Mouse (Mus musculus) adrenal gland, postnatal 36 days (tissue): Measurements from ENCODE around the gene Tgfbr3. TPM values are rescaled to one million over a fixed set of nuclear protein-coding genes. Genes with fewer than 3 reads are reported as not detected.

Experiments used
- DNase-seq, 2 experiments: peaks; one replicate each; pipeline ENCODE4 v3.0.0; 2021; ENCODE audit warnings: mixed read lengths in 1 of 2
- long read RNA-seq, 2 experiments: library from polyadenylated mRNA; stranded (forward); transcript quantifications; one replicate each; pipeline ENCODE4 v2.0.0; 2021; ENCODE audit warnings: borderline sequencing depth in 2 of 2
- total RNA-seq, 2 experiments: library from RNA; stranded (reverse); gene quantifications; 2 replicates each; pipeline ENCODE4 v1.2.3; 2021

Gene Tgfbr3
- 100 to 1,000 TPM; 233 to 271 TPM for total RNA-seq
- long read RNA-seq, experiment 1, full-length matches to known transcripts: 4 of 35 reads
- long read RNA-seq, experiment 1, partial matches to known transcripts: 11 of 35 reads
- long read RNA-seq, experiment 1, other reads (novel, unspliced or antisense): 20 of 35 reads
- long read RNA-seq, experiment 2, full-length matches to known transcripts: 8 of 20 reads
- long read RNA-seq, experiment 2, partial matches to known transcripts: 8 of 20 reads
- long read RNA-seq, experiment 2, other reads (novel, unspliced or antisense): 4 of 20 reads

DNA sequence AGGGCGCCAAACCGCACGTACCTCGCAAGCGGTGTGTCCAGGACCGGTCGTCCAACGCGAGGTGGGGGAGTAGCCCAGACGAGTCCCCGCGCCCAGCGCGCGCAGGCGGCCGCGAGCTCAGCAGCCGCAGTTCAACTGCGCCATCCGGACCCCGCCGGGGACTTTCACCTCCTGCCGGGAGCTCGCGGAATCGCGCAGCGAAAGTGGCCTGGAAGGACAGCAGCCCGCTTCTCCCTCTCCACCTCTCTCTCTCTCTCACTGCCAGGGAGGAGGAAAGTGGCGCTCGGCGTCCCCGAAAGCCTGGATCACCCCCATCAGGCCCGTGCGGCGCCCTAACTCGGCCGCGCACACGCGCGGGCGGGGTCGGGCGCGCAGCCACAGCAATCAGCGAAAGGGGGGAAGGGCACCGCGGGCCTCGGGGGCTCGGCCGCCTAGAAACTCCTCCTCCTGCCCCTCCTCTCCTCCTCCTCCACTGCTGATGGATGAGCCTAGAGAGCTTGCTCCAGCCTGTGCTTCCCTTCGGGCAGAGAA, at the start of gene Tgfbr3:
TSS of gene Tgfbr3 (minus strand) at position 396 of the 531 bp plus-strand sequence.
- peak; percentile 95 to 97 for DNase-seq

DNA sequence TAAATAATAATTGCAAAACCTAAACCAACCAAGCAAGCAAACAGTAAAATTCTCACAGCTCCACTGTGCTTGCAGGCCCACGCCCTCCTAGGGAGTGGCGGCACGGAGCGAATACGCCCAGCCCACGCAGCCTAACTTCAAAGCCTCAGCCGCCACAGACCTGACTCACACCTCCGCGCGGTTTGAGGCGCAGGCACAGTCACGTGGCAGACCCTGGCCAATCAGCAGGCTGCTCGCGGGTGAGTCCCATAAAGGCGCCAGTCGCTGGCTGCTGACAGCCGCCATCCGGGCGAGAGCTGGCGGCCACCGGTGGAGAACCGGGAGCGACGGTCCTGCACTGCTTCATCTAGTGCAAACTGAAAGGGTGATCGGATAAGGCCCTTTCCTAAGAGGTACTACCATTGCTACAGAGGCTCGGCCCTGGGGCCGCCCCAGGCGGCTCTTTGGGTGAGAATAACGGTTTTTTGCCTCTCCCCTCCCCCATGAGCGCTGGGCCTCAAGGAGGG, 41.5 kb upstream of the Tgfbr3 start, which contains the start of gene Brdt:
TSS of gene Brdt (plus strand) at position 244 of the 506 bp plus-strand sequence.
- no peak for DNase-seq

DNA sequence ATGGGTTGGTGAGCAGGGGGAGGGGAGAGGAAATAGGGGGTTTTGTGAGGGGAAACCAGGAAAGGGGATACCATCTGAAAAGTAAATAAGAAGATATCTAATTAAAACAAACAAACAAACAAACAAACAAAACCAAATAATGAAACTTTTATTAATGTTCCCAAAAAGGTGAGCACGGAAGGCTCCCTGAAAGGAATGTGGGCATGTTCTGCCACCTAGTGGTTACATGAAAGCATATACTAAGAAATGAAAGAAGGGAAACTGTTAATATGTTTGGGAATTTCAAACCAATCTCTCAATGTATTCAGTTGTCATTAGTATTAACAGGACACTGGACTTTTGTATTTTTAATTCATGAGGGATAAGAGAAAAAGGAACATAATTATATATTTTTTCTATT, 31.3 kb upstream of the Tgfbr3 start:
- DNase-seq: peak; percentile 33 to 48

DNA sequence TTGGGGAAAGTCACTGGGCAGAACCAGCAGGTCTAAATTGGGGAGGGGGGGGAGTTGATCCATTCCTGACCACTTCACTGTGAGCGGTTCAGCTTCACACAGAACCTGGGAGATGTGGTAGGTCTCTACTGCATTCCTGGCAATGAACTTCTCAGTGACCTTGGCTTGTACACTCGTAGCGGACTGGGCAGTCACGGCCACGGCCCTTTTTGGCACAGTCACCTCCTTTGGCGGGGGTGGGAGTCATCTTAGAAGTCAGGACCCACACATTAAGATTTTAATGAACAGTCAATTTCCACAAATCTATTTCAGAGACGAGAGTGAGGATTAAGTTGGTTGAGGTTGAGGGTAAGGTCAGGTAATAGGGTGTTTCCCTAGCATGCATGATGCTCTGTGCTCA, 27.7 kb upstream of the Tgfbr3 start:
- DNase-seq: peak; percentile 52 to 62

DNA sequence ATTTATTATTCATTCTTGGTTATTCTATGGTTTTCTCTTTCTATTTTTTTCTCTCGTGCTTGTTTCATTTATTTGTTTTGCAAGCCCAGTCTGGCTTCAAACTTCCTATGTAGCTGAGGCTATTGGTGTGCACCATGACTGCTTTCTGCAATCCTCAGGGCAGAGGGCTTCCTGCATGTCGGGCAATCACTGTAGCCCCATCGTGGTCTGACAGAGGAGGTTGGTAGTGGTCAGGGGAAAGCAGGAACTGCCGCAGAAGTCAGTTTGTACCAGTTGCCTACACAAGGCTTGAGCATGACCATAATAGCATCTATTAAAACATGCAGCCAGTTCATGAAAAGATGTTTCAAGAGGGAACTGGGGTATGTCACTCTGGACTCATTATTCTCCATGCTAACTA, 18.0 kb upstream of the Tgfbr3 start:
- no peak for DNase-seq

DNA sequence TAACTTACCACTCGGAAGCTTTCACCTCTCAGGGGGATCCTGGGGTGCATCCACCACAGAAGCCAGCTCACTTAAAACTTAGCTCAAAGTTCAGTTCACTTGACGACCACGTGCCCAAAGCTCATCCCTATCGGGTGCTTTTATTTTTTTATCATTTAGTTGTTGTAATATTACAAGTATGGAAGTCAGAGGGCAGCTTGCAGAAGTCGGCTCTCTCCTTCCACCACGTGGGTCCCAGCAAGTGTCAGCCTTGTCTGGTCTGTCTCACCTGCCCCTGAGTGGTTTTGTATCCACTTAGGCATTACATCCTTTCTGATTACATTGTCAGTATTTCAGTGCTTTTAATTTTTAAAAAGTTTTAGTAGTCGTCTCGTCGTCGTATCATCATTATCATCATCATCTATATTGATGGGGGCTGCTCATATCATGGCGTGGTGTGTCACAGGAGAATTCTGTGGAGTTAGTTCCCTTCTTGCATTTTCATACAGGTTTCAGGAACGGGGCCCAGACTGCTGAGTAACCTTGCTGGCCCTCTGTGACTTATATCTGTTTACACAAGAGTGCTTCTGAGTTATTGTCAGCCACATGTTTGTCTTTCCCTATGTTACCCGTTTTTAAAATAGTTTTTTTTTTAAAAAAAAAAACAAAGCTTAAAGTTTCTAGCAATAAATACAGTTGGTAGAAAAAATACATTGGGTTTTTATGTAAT, 14.8 kb upstream of the Tgfbr3 start:
- DNase-seq: no peak

DNA sequence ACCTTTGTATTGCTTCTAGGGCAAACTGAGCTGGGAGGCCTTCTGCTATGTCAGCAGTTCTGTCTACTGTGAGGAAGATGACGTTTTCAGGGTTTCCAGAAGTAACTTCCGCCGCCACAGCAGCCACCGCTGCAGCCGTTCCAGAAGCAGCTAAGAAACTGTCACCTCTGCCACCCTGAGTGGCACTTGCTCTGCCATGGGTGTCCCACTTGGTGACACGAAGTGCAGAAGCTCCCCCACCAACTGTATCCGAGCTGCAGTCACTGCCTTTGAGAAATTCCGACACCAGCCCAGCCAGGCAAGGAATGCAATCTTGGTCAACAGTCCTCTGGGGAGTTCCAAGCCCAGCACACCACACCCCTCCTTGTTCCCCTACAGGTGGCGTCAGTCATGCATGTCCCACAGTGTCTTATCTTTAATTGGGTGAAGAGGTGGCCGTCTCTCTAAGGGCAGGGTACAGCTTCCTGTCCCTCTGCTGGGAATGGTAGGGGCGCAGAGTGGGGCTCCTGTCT, 14.0 kb upstream of the Tgfbr3 start:
- DNase-seq: no peak

DNA sequence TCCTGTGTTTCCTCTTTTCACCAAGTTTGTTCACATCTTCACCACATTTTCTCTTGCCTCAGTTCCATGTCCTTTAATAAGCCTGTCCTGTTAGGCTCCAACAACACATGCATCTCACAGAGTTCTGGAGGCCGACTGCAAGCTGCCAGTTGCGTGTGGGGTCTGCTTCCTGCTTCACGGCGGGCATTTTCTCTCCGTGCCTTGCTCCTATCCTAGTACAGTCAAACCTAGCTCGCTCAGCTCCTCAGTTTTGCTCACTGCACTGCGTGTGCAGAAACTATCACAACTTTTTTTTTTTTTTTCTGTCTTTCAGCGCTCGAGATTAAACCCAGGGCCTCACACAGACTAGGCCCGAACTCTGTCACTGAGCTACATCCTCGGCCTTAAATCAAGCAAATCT, 9.4 kb upstream of the Tgfbr3 start:
- no peak for DNase-seq

DNA sequence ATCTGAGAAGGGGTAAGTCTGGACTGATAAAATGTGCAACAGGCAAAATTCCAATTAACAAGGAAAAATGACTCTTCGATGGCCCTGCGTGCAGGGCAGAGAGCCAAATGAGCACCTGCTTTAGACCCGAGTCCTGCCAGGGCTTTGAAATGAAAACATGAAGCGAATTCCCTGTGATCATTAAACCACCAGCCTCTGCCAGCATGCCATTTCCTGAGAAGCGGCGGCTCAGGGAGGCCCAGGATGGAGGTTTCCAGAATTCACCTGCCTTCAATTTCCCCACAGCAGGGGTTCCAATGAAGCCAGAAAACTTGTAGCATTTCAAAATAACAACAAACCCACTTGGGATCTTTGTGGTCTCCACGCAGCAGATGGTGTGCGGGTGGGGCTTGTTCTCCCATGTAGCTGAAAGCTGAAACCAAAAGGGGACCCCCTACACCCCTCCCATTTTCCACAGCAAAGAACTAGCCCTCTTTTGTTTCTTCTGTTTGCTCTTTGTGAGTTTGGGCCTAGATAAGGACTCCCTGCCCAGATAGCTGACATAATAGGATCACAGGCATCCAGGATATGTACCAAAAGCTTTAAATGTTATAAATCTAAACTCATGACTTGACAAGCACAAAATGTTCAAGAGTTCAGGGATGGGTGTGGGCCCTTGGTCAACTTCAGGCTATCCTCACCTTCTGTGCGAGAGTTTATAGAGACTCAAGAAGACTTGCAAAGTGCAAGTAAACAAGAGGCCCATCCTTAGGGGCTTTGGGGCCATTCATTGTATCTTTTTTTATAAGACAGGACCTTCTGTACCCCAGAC, 7.3 kb upstream of the Tgfbr3 start:
- no peak for DNase-seq

DNA sequence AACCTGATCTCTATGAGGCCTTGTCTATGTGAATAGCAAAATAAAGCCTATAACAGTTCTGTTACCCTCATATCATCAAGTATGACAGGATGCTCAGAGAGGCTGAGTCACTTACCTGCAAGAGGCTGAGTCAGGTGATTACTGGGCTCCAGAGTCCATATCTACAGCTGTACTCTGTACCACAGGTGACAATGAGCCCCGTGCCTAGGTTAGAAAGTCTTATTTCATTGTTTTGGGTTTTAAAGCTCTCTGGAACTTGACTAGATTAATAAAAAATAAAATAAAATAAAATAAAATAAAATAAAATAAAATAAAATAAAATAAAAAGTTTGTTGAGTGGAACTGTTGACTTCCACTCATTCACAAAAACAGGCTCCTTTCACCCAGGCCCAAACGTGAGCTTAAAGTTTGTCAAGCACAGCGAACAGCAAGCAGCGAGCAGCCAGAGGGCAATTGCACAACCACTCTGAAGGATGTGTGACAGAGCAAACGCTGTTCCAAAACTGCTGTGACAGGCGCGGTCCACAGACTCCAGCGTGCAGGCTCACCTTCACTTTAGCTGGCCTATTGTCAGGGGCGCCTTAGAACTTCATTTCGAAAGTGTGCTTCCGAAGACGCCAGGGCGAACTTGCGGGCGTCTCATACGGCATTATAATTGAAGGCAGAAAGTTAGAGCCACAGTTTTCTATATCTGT, 6.5 kb upstream of the Tgfbr3 start:
- peak in 1 of 2 experiments; percentile 67 for DNase-seq

DNA sequence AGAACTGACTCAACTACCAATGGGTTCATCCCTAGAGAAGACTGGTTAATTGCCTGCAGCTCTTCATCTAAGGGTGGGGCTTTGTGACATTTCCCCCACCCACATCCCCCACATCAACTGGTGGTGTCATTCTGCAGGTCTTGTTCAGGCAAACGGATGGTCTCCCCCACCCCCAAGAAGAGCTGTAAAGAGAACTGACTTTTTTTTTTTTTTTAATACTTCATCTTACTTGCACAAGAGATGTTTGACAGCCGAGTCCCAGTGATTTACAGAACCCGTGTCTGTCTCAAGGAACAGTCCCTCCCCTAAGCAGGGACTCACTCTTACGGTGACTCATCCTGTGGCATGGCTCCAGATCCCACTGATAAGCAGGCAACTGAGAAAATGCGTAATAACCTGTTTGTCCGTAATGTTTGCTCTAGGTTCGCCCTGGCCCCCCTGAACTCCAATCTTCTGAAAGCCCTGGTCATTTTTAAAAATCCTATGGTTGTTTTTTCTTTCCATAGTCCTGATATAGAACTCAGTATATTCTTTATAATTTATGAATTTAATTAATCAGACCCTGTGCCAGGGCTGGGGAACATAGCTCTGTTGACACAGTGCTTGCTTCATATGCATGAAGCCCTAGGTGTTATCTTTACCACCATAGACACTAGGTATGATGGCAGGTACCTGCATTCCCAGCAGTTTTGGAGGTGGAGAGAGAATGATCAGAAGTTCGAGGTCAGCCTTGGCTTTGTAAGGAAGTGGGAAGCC, 5.8 kb upstream of the Tgfbr3 start:
- peak; percentile 94 to 98 for DNase-seq

DNA sequence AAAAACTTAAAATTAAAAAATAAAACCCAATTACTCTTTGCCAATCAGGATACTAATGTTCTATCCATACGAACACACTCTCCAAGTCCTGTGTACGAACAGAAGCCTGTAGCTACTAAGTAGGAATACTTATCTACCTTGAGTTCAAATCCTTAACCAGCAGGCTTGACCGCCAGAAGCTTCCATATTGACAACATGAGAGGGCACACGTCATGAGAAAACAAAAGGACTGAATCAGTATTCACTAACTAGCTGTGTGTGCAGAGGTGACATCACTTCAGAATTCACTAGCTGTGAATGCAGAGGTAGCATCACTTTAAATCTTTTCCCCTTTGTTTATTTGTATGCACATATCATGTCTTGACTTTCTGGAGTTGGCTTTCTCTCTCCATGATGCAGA, 4.6 kb upstream of the Tgfbr3 start:
- DNase-seq: no peak

DNA sequence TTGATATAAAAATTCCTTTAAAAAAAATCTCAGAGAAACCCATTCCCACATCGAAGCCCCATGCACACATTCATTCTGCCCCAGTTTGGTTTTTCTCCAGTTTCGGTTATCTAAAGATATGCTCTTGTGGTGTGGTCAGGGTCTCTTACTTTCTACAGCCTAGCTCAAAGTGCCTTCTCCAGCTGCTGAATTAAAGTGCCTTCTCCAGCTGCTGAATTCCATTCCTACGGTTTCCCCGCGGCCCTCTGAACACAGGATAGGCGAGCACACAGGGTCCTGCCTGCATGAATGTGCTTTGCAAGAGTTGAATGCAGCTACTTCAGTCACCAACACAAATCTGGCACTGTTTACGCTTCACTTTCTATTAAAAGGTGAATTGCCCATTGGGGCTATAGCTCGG, 557 bp upstream of the Tgfbr3 start:
- DNase-seq: no peak

DNA sequence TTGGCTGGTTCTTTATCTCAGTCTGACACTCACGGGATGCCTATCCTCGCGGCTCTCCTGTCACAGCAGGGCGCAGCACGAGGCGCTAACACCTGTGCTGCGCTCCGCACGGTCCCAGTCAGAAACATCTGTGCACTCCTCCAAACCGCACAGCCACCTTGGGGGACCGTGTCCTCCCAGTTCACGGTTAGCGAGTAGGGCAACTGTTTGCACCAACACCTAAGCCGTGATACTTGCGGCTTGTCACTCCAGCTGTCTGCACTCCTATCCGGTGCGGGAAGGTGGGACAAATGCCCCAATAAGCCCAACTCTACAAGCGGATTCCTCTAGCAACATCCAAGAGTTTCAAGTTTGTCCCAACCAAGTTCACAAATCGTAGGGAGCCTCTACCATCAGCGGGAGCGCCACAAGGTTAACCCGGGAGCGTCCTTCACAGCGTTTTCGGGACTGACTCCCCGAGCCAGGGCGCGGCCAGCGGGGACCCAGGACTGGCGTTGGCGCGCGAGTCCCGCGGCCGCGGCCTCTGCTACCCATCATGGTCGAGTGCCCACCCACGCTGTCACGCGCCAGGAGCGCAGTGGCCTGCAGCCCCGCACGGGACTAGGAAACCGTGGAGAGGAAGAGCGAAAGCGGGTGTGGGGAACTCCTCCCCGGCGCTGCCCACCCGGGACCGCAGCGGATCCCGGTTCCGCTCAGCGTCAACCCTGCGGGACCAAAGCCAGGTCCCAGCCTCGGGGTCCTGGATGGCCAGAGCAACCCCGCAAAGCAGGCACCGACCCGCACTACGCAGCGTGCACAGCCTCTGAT, 799 bp downstream of the Tgfbr3 start:
- DNase-seq: peak; percentile 62 to 65

DNA sequence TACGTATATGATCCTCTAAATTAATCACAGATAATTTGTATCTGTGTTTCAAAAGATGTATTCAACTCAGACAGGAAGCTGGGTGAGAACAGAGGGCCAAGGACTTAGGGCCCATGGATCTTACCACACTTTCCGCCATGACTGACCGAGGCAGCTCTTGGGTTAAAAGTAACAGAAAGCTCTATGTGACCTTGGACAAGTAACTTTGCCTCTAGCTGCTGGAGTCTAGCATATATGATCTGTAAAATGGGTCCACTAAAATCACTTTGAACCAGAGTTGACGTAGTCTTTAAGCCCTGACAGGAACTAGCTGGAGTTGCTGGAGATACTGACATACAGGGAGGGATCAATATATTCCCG, 1.5 kb downstream of the Tgfbr3 start:
- DNase-seq: no peak

DNA sequence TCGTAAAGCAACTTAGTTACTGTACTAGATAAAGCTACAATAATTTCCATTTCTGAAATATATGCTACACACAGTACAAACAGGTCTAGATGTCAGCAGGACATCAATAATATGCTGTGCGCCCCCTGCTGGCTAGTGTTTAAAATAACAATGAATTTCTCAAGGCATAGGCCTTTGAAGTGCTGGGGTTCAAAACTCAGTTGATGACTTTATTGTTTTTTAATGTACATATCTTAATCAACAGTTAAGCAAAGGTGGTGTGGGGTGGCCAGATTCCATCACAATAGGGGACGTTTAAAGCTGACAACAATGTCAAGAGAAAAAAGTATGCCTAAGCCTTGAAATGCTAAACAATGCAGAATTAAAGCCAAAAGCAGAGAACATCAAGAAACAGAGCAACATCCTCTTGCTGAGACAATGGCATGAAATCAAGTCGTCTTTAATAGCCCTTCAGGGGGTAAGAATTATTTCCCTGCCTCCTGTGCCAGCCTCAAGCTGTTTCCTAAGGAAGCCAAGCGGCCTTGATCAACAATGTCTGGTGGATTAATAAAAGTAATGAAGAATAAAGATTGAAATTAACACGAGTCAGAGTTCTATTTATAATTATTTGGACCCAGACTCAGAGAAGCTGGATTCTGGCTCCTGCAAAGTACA, 2.0 kb downstream of the Tgfbr3 start:
- DNase-seq: peak; percentile 86 to 89

DNA sequence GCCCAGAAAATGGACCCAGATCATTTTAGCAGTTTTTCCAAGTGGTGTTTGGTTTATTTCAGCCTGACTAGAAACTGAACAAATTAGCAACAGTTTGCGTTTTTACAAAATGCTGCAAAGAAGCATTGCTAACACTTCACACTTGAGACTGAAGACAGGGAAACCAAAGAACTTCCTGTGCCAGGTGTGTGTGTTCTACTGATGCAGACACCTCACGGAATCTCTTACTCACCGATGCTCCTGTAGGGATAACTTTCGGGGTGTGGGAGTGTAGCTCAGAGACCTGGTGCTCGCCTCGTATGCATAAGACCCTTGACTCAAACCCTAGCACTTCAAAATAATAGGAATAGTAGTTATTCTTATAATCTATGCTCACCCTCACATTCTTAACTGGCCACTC, 3.9 kb downstream of the Tgfbr3 start:
- DNase-seq: no peak

DNA sequence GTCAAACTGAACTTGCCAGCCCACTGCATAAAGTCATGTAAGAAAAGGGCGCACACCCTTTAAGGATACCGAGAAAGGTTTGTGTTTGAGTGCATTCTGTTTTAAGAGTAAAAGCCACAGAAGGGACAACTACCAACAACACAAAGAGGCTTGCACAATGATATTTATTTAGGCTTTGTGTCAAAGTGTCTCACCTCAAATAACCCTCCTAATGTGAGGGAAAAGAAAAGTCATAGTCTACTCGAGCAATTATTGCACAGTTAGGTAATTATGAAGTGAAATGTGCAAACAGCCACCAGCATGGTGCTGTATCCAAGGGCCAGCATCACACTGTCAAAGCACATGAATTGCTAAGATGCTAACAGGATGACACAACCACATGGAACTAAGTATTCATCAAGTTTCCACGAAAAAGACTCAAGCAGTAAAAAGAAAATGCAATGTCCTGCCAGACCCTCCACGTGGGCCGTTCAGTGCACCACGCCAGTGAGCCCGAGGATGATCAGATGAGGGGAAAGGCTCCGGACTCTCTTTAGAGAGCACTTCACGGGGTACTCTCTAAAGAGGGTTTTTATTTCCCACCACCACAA, 5.4 kb downstream of the Tgfbr3 start:
- no peak for DNase-seq
